Mouse (Mus musculus): ENCODE measurements around the gene Ddt. TPM values are rescaled to one million over a fixed set of nuclear protein-coding genes. Genes with fewer than 3 reads are reported as not detected.
A peak's percentile ranks its signal among the peaks of the same experiment; 100 is the strongest.

The Ddt gene
- polyA plus RNA-seq, 1 experiment from 2014 or later = 55.9 TPM

GRCm38 (mm10) chr10:75756719-75757118, 16.5 kb downstream of the Ddt start:
- Histone ChIP-seq H3K4me2 (ENCODE audit: low read length) (no peak overlapping the region), H3K4me1 (replicated peaks; ENCODE audit: control insufficient read depth, insufficient read depth, low read length) (no peaks in the 10 kb centered on the region), H3K27ac (ENCODE audit: low read length) (no peak overlapping the region), H3K9ac (replicated peaks; ENCODE audit: low read depth, low read length) (no peak overlapping the region), H3K4me3 (replicated peaks; ENCODE audit: low read length) (no peak overlapping the region), H3K9me3 (ENCODE audit: control insufficient read depth, low read length) (no peaks in the 10 kb centered on the region), H3K36me3 (ENCODE audit: control insufficient read depth, insufficient read depth) (peaks cover 18% of the 10 kb centered on the region), H3K27me3 (replicated peaks; ENCODE audit: control insufficient read depth, insufficient read depth, low read length) (no peaks in the 10 kb centered on the region)
- ATAC-seq = no peak
- WGBS = 96% methylated on average over 11 of the region's 11 CpGs

GRCm38 (mm10) chr10:75744017-75744416, 29.2 kb downstream of the Ddt start:
- Histone ChIP-seq H3K36me3 (ENCODE audit: control insufficient read depth, insufficient read depth) (peaks cover 20% of the 10 kb centered on the region), H3K27ac (ENCODE audit: low read length) (peak overlapping the region; percentile 77), H3K4me1 (replicated peaks; ENCODE audit: control insufficient read depth, insufficient read depth, low read length) (peaks cover 10% of the 10 kb centered on the region), H3K4me2 (ENCODE audit: low read length) (no peak overlapping the region), H3K9ac (replicated peaks; ENCODE audit: low read depth, low read length) (no peak overlapping the region), H3K4me3 (replicated peaks; ENCODE audit: low read length) (no peak overlapping the region), H3K27me3 (replicated peaks; ENCODE audit: control insufficient read depth, insufficient read depth, low read length) (no peaks in the 10 kb centered on the region), H3K9me3 (ENCODE audit: control insufficient read depth, low read length) (no peaks in the 10 kb centered on the region)
- ATAC-seq = peak; percentile 93
- 43% methylated on average over 3 of the region's 3 CpGs for WGBS

- Histone ChIP-seq H3K9me3 (ENCODE audit: control insufficient read depth, low read length) (no peaks in the 10 kb centered on the region), H3K4me2 (ENCODE audit: low read length) (no peak overlapping the region), H3K4me3 (replicated peaks; ENCODE audit: low read length) (no peak overlapping the region), H3K9ac (replicated peaks; ENCODE audit: low read depth, low read length) (no peak overlapping the region), H3K27ac (ENCODE audit: low read length) (peak overlapping the region; percentile 73), H3K27me3 (replicated peaks; ENCODE audit: control insufficient read depth, insufficient read depth, low read length) (no peaks in the 10 kb centered on the region), H3K4me1 (replicated peaks; ENCODE audit: control insufficient read depth, insufficient read depth, low read length) (peaks cover 10% of the 10 kb centered on the region), H3K36me3 (ENCODE audit: control insufficient read depth, insufficient read depth) (peaks cover 24% of the 10 kb centered on the region)
- ATAC-seq = peak; percentile 52
- 74% methylated on average over 12 of the region's 12 CpGs for WGBS
These were observed 29.8 kb downstream of the Ddt start for GRCm38 (mm10) chr10:75743369-75743768.

GRCm38 (mm10) chr10:75740866-75741265, 32.3 kb downstream of the Ddt start:
- 94% methylated on average over 3 of the region's 3 CpGs for WGBS
- Histone ChIP-seq H3K27me3 (replicated peaks; ENCODE audit: control insufficient read depth, insufficient read depth, low read length) (no peaks in the 10 kb centered on the region), H3K9ac (replicated peaks; ENCODE audit: low read depth, low read length) (no peak overlapping the region), H3K27ac (ENCODE audit: low read length) (no peak overlapping the region), H3K36me3 (ENCODE audit: control insufficient read depth, insufficient read depth) (peaks cover 19% of the 10 kb centered on the region; the same call in 1 of the 2 replicates), H3K4me3 (replicated peaks; ENCODE audit: low read length) (no peak overlapping the region), H3K4me2 (ENCODE audit: low read length) (no peak overlapping the region), H3K9me3 (ENCODE audit: control insufficient read depth, low read length) (no peaks in the 10 kb centered on the region), H3K4me1 (replicated peaks; ENCODE audit: control insufficient read depth, insufficient read depth, low read length) (peaks cover 10% of the 10 kb centered on the region)
- ATAC-seq = no peak

GRCm38 (mm10) chr10:75725449-75725848, 47.8 kb downstream of the Ddt start:
- no peaks in the 10 kb centered on the region for H3K4me1 ChIP-seq (replicated peaks; ENCODE audit: control insufficient read depth, insufficient read depth, low read length)
- 94% methylated on average over 7 of the region's 7 CpGs for WGBS
- no peaks in the 10 kb centered on the region for H3K9me3 ChIP-seq (ENCODE audit: control insufficient read depth, low read length)
- H3K27ac ChIP-seq (ENCODE audit: low read length) = no peak overlapping the region
- no peak for ATAC-seq
- H3K9ac ChIP-seq (replicated peaks; ENCODE audit: low read depth, low read length) = no peak overlapping the region
- no peaks in the 10 kb centered on the region for H3K27me3 ChIP-seq (replicated peaks; ENCODE audit: control insufficient read depth, insufficient read depth, low read length)
- no peak overlapping the region for H3K4me3 ChIP-seq (replicated peaks; ENCODE audit: low read length)
- H3K36me3 ChIP-seq (ENCODE audit: control insufficient read depth, insufficient read depth) = peaks cover 38% of the 10 kb centered on the region
- no peak overlapping the region for H3K4me2 ChIP-seq (ENCODE audit: low read length)

Other genes starting within 250 kb of the Ddt start
- 18.0 and 23.4 TPM in 2 replicates for gene Lrrc75b, start 213.1 kb downstream of the Ddt start, polyA plus RNA-seq (2015; fragmentation: Nextera tagmentation; extraction: Ambion mirVana)
- gene Ggt1, start 211.8 kb downstream of the Ddt start, polyA plus RNA-seq (2015; fragmentation: Nextera tagmentation; extraction: Ambion mirVana) = 0.53 and 1.0 TPM in 2 replicates
- gene Ggt5, start 184.1 kb downstream of the Ddt start, polyA plus RNA-seq (2015; fragmentation: Nextera tagmentation; extraction: Ambion mirVana) = 2.0 and 3.7 TPM in 2 replicates
- 1.2 and 1.3 TPM in 2 replicates for gene Susd2, start 129.4 kb downstream of the Ddt start, polyA plus RNA-seq (2015; fragmentation: Nextera tagmentation; extraction: Ambion mirVana)
- gene Cabin1, start 9.1 kb downstream of the Ddt start, polyA plus RNA-seq (2015; fragmentation: Nextera tagmentation; extraction: Ambion mirVana) = 33.2 and 41.1 TPM in 2 replicates
- not detected in 2 replicates for gene Gm20441, start 7.5 kb upstream of the Ddt start, polyA plus RNA-seq (2015; fragmentation: Nextera tagmentation; extraction: Ambion mirVana)
- gene Gstt3, start 8.0 kb upstream of the Ddt start, polyA plus RNA-seq (2015; fragmentation: Nextera tagmentation; extraction: Ambion mirVana) = 0.77 and 1.2 TPM in 2 replicates
- 10.5 and 15.2 TPM in 2 replicates for gene Gstt1, start 25.2 kb upstream of the Ddt start, polyA plus RNA-seq (2015; fragmentation: Nextera tagmentation; extraction: Ambion mirVana)
- gene Gstt4, start 49.1 kb upstream of the Ddt start, polyA plus RNA-seq (2015; fragmentation: Nextera tagmentation; extraction: Ambion mirVana) = not detected in 2 replicates
- gene Gstt2, start 64.0 kb upstream of the Ddt start, polyA plus RNA-seq (2015; fragmentation: Nextera tagmentation; extraction: Ambion mirVana) = 4.0 and 4.2 TPM in 2 replicates
- 1,679 and 1,753 TPM in 2 replicates for gene Mif, start 86.8 kb upstream of the Ddt start, polyA plus RNA-seq (2015; fragmentation: Nextera tagmentation; extraction: Ambion mirVana)
- 2.0 and 3.3 TPM in 2 replicates for gene Derl3, start 120.0 kb upstream of the Ddt start, polyA plus RNA-seq (2015; fragmentation: Nextera tagmentation; extraction: Ambion mirVana)
- 325 and 342 TPM in 2 replicates for gene Smarcb1, start 148.2 kb upstream of the Ddt start, polyA plus RNA-seq (2015; fragmentation: Nextera tagmentation; extraction: Ambion mirVana)
- gene Chchd10, start 159.7 kb upstream of the Ddt start, polyA plus RNA-seq (2015; fragmentation: Nextera tagmentation; extraction: Ambion mirVana) = 21.8 and 30.7 TPM in 2 replicates
- gene Mmp11, start 163.1 kb upstream of the Ddt start, polyA plus RNA-seq (2015; fragmentation: Nextera tagmentation; extraction: Ambion mirVana) = 22.2 and 24.3 TPM in 2 replicates
- 0.20 TPM in 1 of 2 replicates, not detected in the other for gene Gm867, start 167.3 kb upstream of the Ddt start, polyA plus RNA-seq (2015; fragmentation: Nextera tagmentation; extraction: Ambion mirVana)
- gene Vpreb3, start 169.6 kb upstream of the Ddt start, polyA plus RNA-seq (2015; fragmentation: Nextera tagmentation; extraction: Ambion mirVana) = 0.48 TPM in 1 of 2 replicates, not detected in the other
- gene Gm5134, start 181.1 kb upstream of the Ddt start, polyA plus RNA-seq (2015; fragmentation: Nextera tagmentation; extraction: Ambion mirVana) = not detected in 2 replicates